Mouse (Mus musculus) heart, embryonic 16.5 days (tissue): Measurements from ENCODE around the gene Bloc1s3. TPM values are rescaled to one million over a fixed set of nuclear protein-coding genes. Genes with fewer than 3 reads are reported as not detected.

Experiments
- ATAC-seq: fragments of 200-750 bp; cut with Nextera tagmentation; replicated peaks from 2 replicates; pipeline ENCODE4 v1.8.0; 2017; ENCODE audit warnings: moderate number of reproducible peaks; ENCODE audit not compliant: insufficient read depth, low FRiP score; ENCODE audit errors: extremely low read depth
- H3K27ac ChIP-seq: fragments of 300-500 bp; sonication (generic); 2 replicates; pipeline ENCODE4 v1.5.1; 2014; ENCODE audit warnings: mild to moderate bottlenecking, low read length, control low read depth, moderate library complexity
- H3K27me3 ChIP-seq: fragments of 300-500 bp; sonication (generic); 2 replicates; pipeline ENCODE4 v1.6.1; 2014; ENCODE audit warnings: low read length, mixed read lengths; ENCODE audit not compliant: control insufficient read depth, insufficient read depth
- H3K36me3 ChIP-seq: fragments of 300-500 bp; sonication (generic); 2 replicates; pipeline ENCODE4 v1.6.1; 2014; ENCODE audit not compliant: control insufficient read depth, insufficient read depth
- H3K4me1 ChIP-seq: fragments of 300-500 bp; sonication (generic); 2 replicates; pipeline ENCODE4 v1.6.1; 2014; ENCODE audit warnings: low read length, mixed read lengths; ENCODE audit not compliant: control insufficient read depth, insufficient read depth
- H3K4me2 ChIP-seq: fragments of 300-500 bp; sonication (generic); 2 replicates; pipeline ENCODE4 v1.6.1; 2014; ENCODE audit warnings: low read depth, mild to moderate bottlenecking, control low read depth, low read length
- H3K4me3 ChIP-seq: fragments of 300-500 bp; sonication (generic); 2 replicates; pipeline ENCODE4 v1.5.1; 2014; ENCODE audit warnings: mild to moderate bottlenecking, control low read depth, low read length
- H3K9ac ChIP-seq: fragments of 300-500 bp; sonication (generic); 2 replicates; pipeline ENCODE4 v1.6.1; 2014; ENCODE audit warnings: low read length, control low read depth
- H3K9me3 ChIP-seq: fragments of 300-500 bp; sonication (generic); replicated peaks from 2 replicates; pipeline ENCODE4 v1.6.1; 2016; ENCODE audit warnings: low read length; ENCODE audit not compliant: control insufficient read depth
- WGBS: fragments of 180-500 bp; shearing (Covaris S2); extraction: QIAGEN DNeasy Blood & Tissue Kit; methylation state at CpG from one replicate; pipeline ENCODE4 v1.1.7; 2014; 5-methylcytosine and 5-hydroxymethylcytosine counted together
- polyA plus RNA-seq: library from polyadenylated mRNA; unstranded; fragments of >200 nt; fragmentation: Nextera tagmentation; extraction: Ambion mirVana; gene quantifications from 2 replicates; pipeline ENCODE4 v1.2.1, GENCODE M21; 2015

Bloc1s3 gene
- polyA plus RNA-seq, result 1.6 and 1.7 TPM in 2 replicates

GRCm38 (mm10) chr7:19508150-19508923 is at the start of gene Bloc1s3, which contains the start of gene Trappc6a:
Gene Bloc1s3, minus strand, starts transcription at chr7:19508367.
Gene Trappc6a, plus strand, starts transcription at chr7:19508395.
- Histone ChIP-seq H3K27me3 (no peaks in the 10 kb centered on the region), H3K9ac (peak within 1 kb of the TSS; percentile 92), H3K27ac (peak within 1 kb of the TSS; percentile 89), H3K4me3 (peak within 1 kb of the TSS; percentile 97), H3K4me2 (peak within 1 kb of the TSS; percentile 97), H3K4me1 (peaks cover 13% of the 10 kb centered on the region), H3K36me3 (no peaks in the 10 kb centered on the region), H3K9me3 (no peaks in the 10 kb centered on the region)
- under 1% methylated on average over 56 of the region's 56 CpGs for WGBS
- peak; percentile 94 for ATAC-seq

DNA sequence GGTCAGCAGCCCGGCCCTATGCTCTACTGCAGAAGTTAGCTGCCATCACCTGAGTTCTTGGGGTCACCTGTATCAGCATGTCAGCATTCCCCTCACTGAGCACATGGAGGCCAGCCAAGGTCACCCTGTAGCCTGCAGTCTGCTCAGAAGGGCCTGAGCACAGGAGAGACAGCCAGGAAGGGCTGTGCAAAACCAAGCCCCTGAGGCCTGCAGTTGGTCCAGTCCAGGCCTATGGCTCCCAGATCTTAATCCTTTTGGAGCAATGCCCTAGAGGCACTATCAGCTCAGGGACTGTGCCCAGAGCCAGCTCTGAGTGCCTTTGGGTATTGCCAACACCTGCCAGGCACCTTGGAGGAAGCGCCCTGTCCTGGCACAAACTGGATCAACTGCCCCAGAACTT is 48.9 kb upstream of the Bloc1s3 start:
- Histone ChIP-seq H3K9ac (peak overlapping the region; percentile 47), H3K9me3 (no peaks in the 10 kb centered on the region), H3K4me2 (no peak overlapping the region), H3K36me3 (no peaks in the 10 kb centered on the region), H3K4me3 (no peak overlapping the region), H3K27me3 (no peaks in the 10 kb centered on the region), H3K4me1 (peaks cover 52% of the 10 kb centered on the region), H3K27ac (peak overlapping the region; percentile 64)
- ATAC-seq, result no peak
- 77% methylated on average over 2 of the region's 2 CpGs for WGBS

- Histone ChIP-seq H3K27ac (no peak overlapping the region), H3K4me1 (peaks cover 34% of the 10 kb centered on the region), H3K4me2 (no peak overlapping the region), H3K4me3 (no peak overlapping the region), H3K27me3 (no peaks in the 10 kb centered on the region), H3K36me3 (no peaks in the 10 kb centered on the region), H3K9me3 (no peaks in the 10 kb centered on the region), H3K9ac (no peak overlapping the region)
- 50% methylated on average over 1 of the region's 1 CpGs for WGBS
- no peak for ATAC-seq
These were observed 46.0 kb upstream of the Bloc1s3 start for GRCm38 (mm10) chr7:19554168-19554567.

DNA sequence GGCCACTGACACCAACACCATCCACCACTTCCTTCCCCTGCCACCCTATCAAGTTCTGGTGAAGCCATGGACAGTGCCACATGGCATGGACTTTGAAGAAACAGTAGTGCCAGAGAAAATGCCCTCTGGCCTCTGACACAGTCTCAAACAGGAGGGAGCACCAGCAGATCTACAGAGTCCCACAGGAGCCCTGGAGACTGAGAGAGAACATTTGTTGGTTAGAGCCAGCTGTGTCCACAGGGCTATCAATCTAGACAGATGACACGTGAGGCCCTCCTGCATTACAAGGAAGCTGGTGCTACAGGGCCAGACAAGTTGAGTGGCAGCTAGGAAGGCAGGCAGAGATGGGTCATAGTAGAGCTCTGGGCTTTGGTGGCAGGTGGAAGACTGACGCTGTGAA is 44.3 kb upstream of the Bloc1s3 start:
- no peak for ATAC-seq
- H3K27me3 ChIP-seq, result no peaks in the 10 kb centered on the region
- H3K4me1 ChIP-seq, result peaks cover 18% of the 10 kb centered on the region
- no peak overlapping the region for H3K4me3 ChIP-seq
- H3K4me2 ChIP-seq, result no peak overlapping the region
- H3K9me3 ChIP-seq, result no peaks in the 10 kb centered on the region
- H3K27ac ChIP-seq, result no peak overlapping the region
- H3K9ac ChIP-seq, result peak overlapping the region; percentile 28; the same call in 1 of the 2 replicates
- WGBS, result 39% methylated on average over 2 of the region's 2 CpGs
- H3K36me3 ChIP-seq, result no peaks in the 10 kb centered on the region

DNA sequence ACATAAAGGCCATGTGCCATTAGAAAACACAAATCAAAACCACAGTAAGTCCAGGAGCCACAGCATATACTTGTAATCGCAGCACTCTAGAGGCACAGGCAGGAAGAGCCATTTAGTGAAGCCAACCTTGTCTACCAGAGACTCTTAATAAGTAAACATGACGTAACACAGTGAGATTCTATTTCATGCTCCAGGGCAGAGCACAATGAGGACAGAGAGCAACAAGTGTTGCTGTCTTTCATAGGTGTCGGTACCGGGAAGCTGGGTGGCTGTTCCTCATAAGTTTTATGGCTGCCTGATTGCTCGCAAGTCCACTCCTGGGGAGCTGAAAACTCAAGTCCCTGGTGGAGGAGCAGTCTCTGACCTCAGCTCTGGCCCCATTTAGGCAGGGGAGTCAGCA is 43.5 kb upstream of the Bloc1s3 start:
- ATAC-seq, result no peak
- no peak overlapping the region for H3K4me2 ChIP-seq
- H3K9ac ChIP-seq, result no peak overlapping the region
- no peaks in the 10 kb centered on the region for H3K27me3 ChIP-seq
- 92% methylated on average over 5 of the region's 5 CpGs for WGBS
- H3K4me1 ChIP-seq, result peaks cover 10% of the 10 kb centered on the region
- no peaks in the 10 kb centered on the region for H3K36me3 ChIP-seq
- no peak overlapping the region for H3K27ac ChIP-seq
- H3K4me3 ChIP-seq, result no peak overlapping the region
- no peaks in the 10 kb centered on the region for H3K9me3 ChIP-seq

- no peak overlapping the region for H3K9ac ChIP-seq
- no peaks in the 10 kb centered on the region for H3K27me3 ChIP-seq
- H3K9me3 ChIP-seq, result no peaks in the 10 kb centered on the region
- H3K27ac ChIP-seq, result no peak overlapping the region
- no peaks in the 10 kb centered on the region for H3K36me3 ChIP-seq
- H3K4me2 ChIP-seq, result no peak overlapping the region
- no peak for ATAC-seq
- WGBS, result 73% methylated on average over 10 of the region's 10 CpGs
- peaks cover 20% of the 10 kb centered on the region for H3K4me1 ChIP-seq
- H3K4me3 ChIP-seq, result no peak overlapping the region
These were observed 41.2 kb upstream of the Bloc1s3 start for GRCm38 (mm10) chr7:19549394-19549793.

DNA sequence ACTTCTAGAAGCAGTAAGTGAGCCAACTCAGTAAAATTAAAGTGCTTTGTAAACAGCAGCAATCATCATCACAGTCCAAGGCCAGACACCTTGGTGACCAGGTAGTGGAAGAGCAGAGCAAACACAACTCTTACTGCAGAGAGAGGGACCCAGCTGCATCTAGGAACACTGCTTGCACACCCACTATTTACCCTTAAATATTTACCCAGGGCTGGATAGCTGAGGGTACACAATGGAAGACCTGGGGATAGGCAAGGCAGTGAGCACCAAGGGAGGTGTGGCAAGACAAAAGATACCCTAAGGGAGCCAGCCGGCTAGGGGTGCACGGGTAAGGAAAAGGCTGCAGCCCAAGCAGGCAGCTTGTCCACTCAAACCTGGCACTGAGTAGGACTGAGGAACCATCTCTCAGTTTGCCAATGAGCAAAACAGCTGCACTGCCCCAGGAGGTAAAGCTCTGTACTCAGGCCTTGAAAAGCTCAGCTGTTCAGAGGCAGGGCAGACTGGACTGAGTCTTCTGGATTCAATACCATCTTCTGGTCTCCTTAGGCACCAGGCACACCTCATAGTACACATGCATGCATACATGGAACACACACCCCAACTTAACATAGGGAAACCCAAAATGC is 39.3 kb upstream of the Bloc1s3 start:
- ATAC-seq, result no peak
- Histone ChIP-seq H3K9ac (no peak overlapping the region), H3K27me3 (no peaks in the 10 kb centered on the region), H3K4me2 (no peak overlapping the region), H3K36me3 (no peaks in the 10 kb centered on the region), H3K9me3 (no peaks in the 10 kb centered on the region), H3K4me1 (peaks cover 33% of the 10 kb centered on the region), H3K4me3 (no peak overlapping the region), H3K27ac (no peak overlapping the region)
- WGBS, result 85% methylated on average over 2 of the region's 2 CpGs

- 24% methylated on average over 3 of the region's 3 CpGs for WGBS
- peak; percentile 28; the same call in 1 of the 2 replicates for ATAC-seq
- H3K4me1 ChIP-seq, result peaks cover 45% of the 10 kb centered on the region
These were observed 37.8 kb upstream of the Bloc1s3 start for GRCm38 (mm10) chr7:19546007-19546406.

DNA sequence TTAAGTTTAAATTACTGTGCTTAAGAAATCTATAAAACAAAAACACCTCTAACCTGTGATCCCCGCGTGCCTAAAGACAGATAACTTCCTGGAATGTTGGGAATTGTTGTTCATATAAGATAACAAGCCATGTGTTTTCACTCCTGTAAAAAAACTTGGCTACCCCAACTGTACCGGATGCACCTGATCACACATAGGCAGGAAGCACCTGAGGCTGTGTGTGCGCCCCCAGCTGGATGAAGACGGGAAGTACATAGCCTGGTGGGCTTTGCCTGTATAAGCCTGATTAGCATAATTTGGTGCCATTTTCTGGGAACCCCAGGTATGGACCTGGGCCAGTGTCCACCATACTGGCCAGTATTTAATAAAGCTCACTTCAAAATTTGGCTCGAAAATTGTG is 35.4 kb upstream of the Bloc1s3 start:
- Histone ChIP-seq H3K27me3 (no peaks in the 10 kb centered on the region), H3K36me3 (0 out of 2 replicates have a peak, but pooled peaks cover under 1% of the 10 kb centered on the region), H3K9ac (no peak overlapping the region), H3K9me3 (no peaks in the 10 kb centered on the region), H3K4me1 (peaks cover 45% of the 10 kb centered on the region), H3K4me3 (no peak overlapping the region), H3K4me2 (no peak overlapping the region), H3K27ac (no peak overlapping the region)
- ATAC-seq, result no peak
- 36% methylated on average over 6 of the region's 6 CpGs for WGBS

More at GRCm38 (mm10) chr7:19546007-19546406, 37.8 kb upstream of the Bloc1s3 start:
- Histone ChIP-seq H3K9me3 (no peaks in the 10 kb centered on the region), H3K4me2 (no peak overlapping the region), H3K27me3 (no peaks in the 10 kb centered on the region), H3K36me3 (no peaks in the 10 kb centered on the region), H3K9ac (no peak overlapping the region), H3K27ac (no peak overlapping the region), H3K4me3 (no peak overlapping the region)
